Mouse (Mus musculus) lung, adult 10 weeks (tissue): ENCODE data around the gene Tns1. TPM values are rescaled to one million over a fixed set of nuclear protein-coding genes. Genes with fewer than 3 reads are reported as not detected.

Experiments
- polyA plus RNA-seq: library from polyadenylated mRNA; stranded (reverse); fragments of 350-450 nt; fragmentation: Illumina TruSeq; extraction: RNeasy Lipid Tissue Mini Kit (QIAGEN cat#74804); gene quantifications from one replicate; pipeline ENCODE4 v1.2.3, GENCODE M21; 2014; ENCODE audit warnings: low read depth, low replicate concordance; ENCODE audit not compliant: insufficient read depth

The Tns1 gene
- polyA plus RNA-seq: 139 TPM

DNA sequence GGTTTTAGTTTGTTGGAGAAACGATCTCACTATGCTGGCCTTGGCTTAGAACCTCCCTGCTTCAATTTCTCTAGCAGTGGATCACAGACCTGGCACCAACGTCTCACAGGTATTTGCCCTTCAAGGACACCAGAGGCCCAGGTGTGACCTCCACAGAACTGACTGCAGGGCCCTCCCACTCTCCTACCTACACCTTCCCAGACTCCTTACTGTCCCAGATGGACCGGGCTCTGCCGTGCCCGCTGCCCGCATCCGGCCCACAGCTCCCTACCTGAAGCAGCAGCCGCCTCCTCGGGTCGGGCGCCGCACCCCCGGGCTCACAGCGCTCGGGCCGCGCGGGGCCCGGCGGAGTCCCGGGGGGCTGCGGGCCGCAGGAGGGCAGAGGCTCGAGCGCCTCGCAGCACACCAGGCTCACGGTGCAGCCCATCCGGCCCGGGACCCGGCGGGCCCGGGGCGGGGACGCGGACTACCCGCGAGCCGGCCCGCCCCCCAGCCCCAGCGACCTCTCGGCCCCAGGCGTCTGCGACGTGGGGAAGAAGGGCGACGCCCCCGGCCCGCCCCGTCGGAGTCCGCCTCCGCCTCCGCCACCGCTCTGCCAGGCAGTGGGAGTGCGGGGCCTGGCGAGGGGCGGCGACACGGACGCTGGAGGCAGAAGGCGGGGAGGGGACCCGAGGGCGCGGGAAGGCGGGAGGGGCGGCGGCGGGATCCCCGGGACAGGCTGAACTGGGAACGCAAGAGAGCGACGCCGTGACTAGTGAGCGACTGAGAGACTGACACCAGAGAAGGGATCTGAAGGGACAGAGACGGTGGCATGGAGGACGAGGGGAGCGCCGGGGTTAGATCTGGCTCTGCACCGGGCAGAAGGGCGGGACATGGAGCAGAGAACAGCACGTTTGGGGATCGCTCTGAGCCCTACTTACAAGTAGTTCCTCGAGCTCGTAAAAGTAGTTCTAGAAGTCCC, at the start of gene Tns1:
Tns1 (minus strand) TSS at position 429 of the 961 bp plus-strand sequence.

DNA sequence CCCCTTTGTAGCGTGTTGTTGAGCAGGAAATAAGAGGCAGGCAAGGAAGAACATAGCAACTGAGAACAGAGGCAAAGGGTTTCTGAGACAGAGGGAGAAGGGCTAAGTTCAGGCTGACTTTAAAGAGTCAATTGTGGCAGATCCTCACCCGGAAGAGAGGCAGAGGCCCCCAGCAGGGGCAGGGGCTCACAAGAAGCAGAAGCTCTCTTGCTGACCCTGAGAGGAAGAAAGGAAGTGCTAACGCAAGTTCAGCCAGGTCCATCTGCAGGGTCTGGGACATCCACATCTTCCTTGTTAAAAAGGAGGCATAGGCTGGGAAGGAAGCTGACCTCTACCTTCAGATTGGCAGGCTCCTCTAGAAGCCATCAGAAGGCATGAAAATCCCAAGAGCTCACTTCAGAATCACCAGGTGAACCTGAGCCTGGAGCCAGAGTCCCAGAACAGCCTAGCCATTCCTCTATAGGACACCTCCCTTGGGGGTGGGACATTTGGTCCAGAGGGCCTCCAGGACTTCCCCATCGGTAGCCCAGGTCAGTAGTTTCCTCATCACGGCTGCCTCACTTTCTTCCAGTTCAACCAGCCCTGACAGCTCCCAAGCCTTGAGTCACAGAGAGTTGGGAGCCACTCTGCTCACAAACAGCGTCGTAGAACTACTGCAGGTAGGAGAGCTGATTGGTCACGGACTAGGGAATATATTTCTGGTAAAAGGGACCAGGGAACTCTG, 29.4 kb upstream of the Tns1 start, which contains the start of gene Cxcr2:
Cxcr2 (plus strand) TSS at position 529 of the 724 bp plus-strand sequence.

DNA sequence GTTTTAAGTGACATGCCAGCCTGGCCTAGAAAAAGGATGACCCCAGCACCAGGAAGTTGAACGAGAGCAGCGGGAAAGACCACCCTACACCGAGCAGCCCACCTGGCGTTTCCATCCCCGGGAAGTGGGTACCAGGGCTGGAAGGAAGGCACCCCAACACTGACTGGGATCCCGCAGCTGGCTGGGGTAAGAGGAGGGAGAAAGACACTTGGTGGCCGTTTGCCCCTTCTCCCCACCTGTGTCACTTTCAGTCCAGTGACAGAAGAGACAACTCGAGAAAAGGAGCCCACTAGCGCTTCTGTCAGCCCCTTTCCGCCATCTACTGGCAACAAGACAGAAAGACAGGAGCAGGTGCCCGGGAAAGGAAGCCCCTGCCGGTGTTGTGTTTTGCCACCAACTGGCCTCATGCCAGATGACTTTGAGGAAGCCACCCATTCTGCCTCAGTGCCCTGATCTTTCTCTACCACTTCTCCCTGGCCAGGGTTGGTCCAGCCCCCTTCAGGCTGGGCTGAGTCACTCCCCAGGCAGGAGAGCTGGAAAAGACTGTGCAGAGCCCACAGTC, 823 bp upstream of the Tns1 start, which contains the start of gene Rufy4:
Rufy4 (plus strand) TSS at position 551 of the 562 bp plus-strand sequence.

Other genes with a start within 250 kb of the Tns1 start
- gene Rufy4, start 1.1 kb upstream of the Tns1 start, polyA plus RNA-seq: 1.8 TPM
- gene Cxcr2, start 29.5 kb upstream of the Tns1 start, polyA plus RNA-seq: 3.5 TPM
- gene Cxcr1, start 70.2 kb upstream of the Tns1 start, polyA plus RNA-seq: 0.51 TPM
- 238 TPM for gene Arpc2, start 111.6 kb upstream of the Tns1 start, polyA plus RNA-seq
- gene Gpbar1, start 154.1 kb upstream of the Tns1 start, polyA plus RNA-seq: not detected
- gene Aamp, start 160.3 kb upstream of the Tns1 start, polyA plus RNA-seq: 124 TPM
- 67.9 TPM for gene Pnkd, start 160.5 kb upstream of the Tns1 start, polyA plus RNA-seq
- 122 TPM for gene Tmbim1, start 181.2 kb upstream of the Tns1 start, polyA plus RNA-seq
- gene Catip, start 237.7 kb upstream of the Tns1 start, polyA plus RNA-seq: 6.8 TPM